Mouse (Mus musculus) liver, embryonic 15.5 days (tissue): ENCODE measurements around the gene Thap3. TPM values are rescaled to one million over a fixed set of nuclear protein-coding genes. Genes with fewer than 3 reads are reported as not detected.
A peak's percentile ranks its signal among the peaks of the same experiment; 100 is the strongest.

Experiments used
- ATAC-seq: fragments of 200-750 bp; cut with Nextera tagmentation; 2 replicates; pipeline ENCODE4 v1.8.0; 2017; ENCODE audit warnings: moderate number of reproducible peaks, mild to moderate bottlenecking, moderate library complexity; ENCODE audit not compliant: insufficient read depth
- H3K27ac ChIP-seq: fragments of 300-500 bp; sonication (generic); replicated peaks from 2 replicates; pipeline ENCODE4 v1.5.1; 2015; ENCODE audit warnings: mild to moderate bottlenecking, inconsistent platforms
- H3K27me3 ChIP-seq: fragments of 300-500 bp; sonication (generic); 2 replicates; pipeline ENCODE4 v1.6.1; 2015; ENCODE audit warnings: mild to moderate bottlenecking, inconsistent platforms
- H3K36me3 ChIP-seq: fragments of 300-500 bp; sonication (generic); replicated peaks from 2 replicates; pipeline ENCODE4 v1.6.1; 2015; ENCODE audit warnings: moderate library complexity, mild to moderate bottlenecking, inconsistent platforms
- H3K4me1 ChIP-seq: fragments of 300-500 bp; sonication (generic); replicated peaks from 2 replicates; pipeline ENCODE4 v1.6.1; 2015; ENCODE audit warnings: inconsistent platforms
- H3K4me2 ChIP-seq: fragments of 300-500 bp; sonication (generic); 2 replicates; pipeline ENCODE4 v1.6.1; 2015; ENCODE audit warnings: moderate library complexity, mild to moderate bottlenecking, inconsistent platforms
- H3K4me3 ChIP-seq: fragments of 300-500 bp; sonication (generic); replicated peaks from 2 replicates; pipeline ENCODE4 v1.5.1; 2015; ENCODE audit warnings: mild to moderate bottlenecking, inconsistent platforms
- H3K9ac ChIP-seq: fragments of 300-500 bp; sonication (generic); 2 replicates; pipeline ENCODE4 v1.6.1; 2015; ENCODE audit warnings: moderate library complexity, mild to moderate bottlenecking, inconsistent platforms
- H3K9me3 ChIP-seq: fragments of 300-500 bp; sonication (generic); replicated peaks from 2 replicates; pipeline ENCODE4 v1.6.1; 2016; ENCODE audit warnings: inconsistent platforms
- WGBS: fragments of 180-500 bp; shearing (Covaris S2); methylation state at CpG from one replicate; pipeline ENCODE4 v1.1.7; 2015; ENCODE audit warnings: mixed read lengths; ENCODE audit not compliant: insufficient replicate concordance; 5-methylcytosine and 5-hydroxymethylcytosine counted together
- polyA plus RNA-seq: library from polyadenylated mRNA; unstranded; fragments of >200 nt; fragmentation: Nextera tagmentation; extraction: Ambion mirVana; gene quantifications from 2 replicates; pipeline ENCODE4 v1.2.1, GENCODE M21; 2015

Thap3 gene
- polyA plus RNA-seq, 1 experiment from 2014 or later, result 6.4 TPM

- WGBS, result 80% methylated on average over 8 of the region's 8 CpGs
- no peaks in the 10 kb centered on the region for H3K9me3 ChIP-seq
- H3K4me1 ChIP-seq, result peaks cover 40% of the 10 kb centered on the region
- H3K4me3 ChIP-seq, result no peak overlapping the region
- H3K4me2 ChIP-seq, result no peak overlapping the region
- H3K27ac ChIP-seq, result no peak overlapping the region
- no peak for ATAC-seq
- no peak overlapping the region for H3K9ac ChIP-seq
- H3K36me3 ChIP-seq, result peaks cover 52% of the 10 kb centered on the region
- H3K27me3 ChIP-seq, result no peaks in the 10 kb centered on the region
Measured at GRCm38 (mm10) chr4:152022506-152022905, 33.7 kb upstream of the Thap3 start.

GRCm38 (mm10) chr4:152021568-152022097 is 32.8 kb upstream of the Thap3 start:
- peaks cover 53% of the 10 kb centered on the region for H3K36me3 ChIP-seq
- WGBS, result 72% methylated on average over 12 of the region's 12 CpGs

GRCm38 (mm10) chr4:152020024-152020423 is 31.2 kb upstream of the Thap3 start:
- Histone ChIP-seq H3K27me3 (no peaks in the 10 kb centered on the region), H3K4me3 (no peak overlapping the region), H3K36me3 (peaks cover 64% of the 10 kb centered on the region), H3K4me1 (peaks cover 19% of the 10 kb centered on the region), H3K9me3 (no peaks in the 10 kb centered on the region), H3K4me2 (no peak overlapping the region), H3K9ac (no peak overlapping the region), H3K27ac (no peak overlapping the region)
- no peak for ATAC-seq
- WGBS, result 84% methylated on average over 21 of the region's 21 CpGs

More at GRCm38 (mm10) chr4:152021568-152022097, 32.8 kb upstream of the Thap3 start:
- no peak overlapping the region for H3K27ac ChIP-seq
- ATAC-seq, result no peak
- H3K4me2 ChIP-seq, result no peak overlapping the region
- H3K27me3 ChIP-seq, result no peaks in the 10 kb centered on the region
- H3K4me3 ChIP-seq, result no peak overlapping the region
- H3K9ac ChIP-seq, result no peak overlapping the region
- no peaks in the 10 kb centered on the region for H3K9me3 ChIP-seq
- peaks cover 35% of the 10 kb centered on the region for H3K4me1 ChIP-seq

- Histone ChIP-seq H3K36me3 (peaks cover 74% of the 10 kb centered on the region), H3K27ac (no peak overlapping the region), H3K4me1 (0 out of 2 replicates have a peak, but pooled peaks cover 9% of the 10 kb centered on the region), H3K4me3 (no peak overlapping the region), H3K9me3 (no peaks in the 10 kb centered on the region), H3K9ac (no peak overlapping the region), H3K27me3 (no peaks in the 10 kb centered on the region), H3K4me2 (no peak overlapping the region)
- no peak for ATAC-seq
- WGBS, result 68% methylated on average over 6 of the region's 6 CpGs
Measured at GRCm38 (mm10) chr4:152019073-152019472, 30.3 kb upstream of the Thap3 start.

- H3K4me1 ChIP-seq, result peaks cover 54% of the 10 kb centered on the region
Measured at GRCm38 (mm10) chr4:152013036-152013813, 24.4 kb upstream of the Thap3 start.

GRCm38 (mm10) chr4:152012109-152012508 is 23.3 kb upstream of the Thap3 start:
- no peak for ATAC-seq
- no peaks in the 10 kb centered on the region for H3K9me3 ChIP-seq
- peaks cover 65% of the 10 kb centered on the region for H3K4me1 ChIP-seq
- H3K36me3 ChIP-seq, result peaks cover 41% of the 10 kb centered on the region
- WGBS, result 93% methylated on average over 16 of the region's 16 CpGs
- H3K27ac ChIP-seq, result 0 out of 2 replicates have a peak overlapping the region, but pooled peaks have one; percentile 3
- H3K4me2 ChIP-seq, result no peak overlapping the region
- H3K27me3 ChIP-seq, result peaks cover 17% of the 10 kb centered on the region
- H3K4me3 ChIP-seq, result no peak overlapping the region
- H3K9ac ChIP-seq, result no peak overlapping the region

More at GRCm38 (mm10) chr4:152013036-152013813, 24.4 kb upstream of the Thap3 start:
- Histone ChIP-seq H3K9ac (no peak overlapping the region), H3K4me3 (no peak overlapping the region), H3K27me3 (peaks cover 6% of the 10 kb centered on the region), H3K4me2 (no peak overlapping the region), H3K36me3 (peaks cover 41% of the 10 kb centered on the region), H3K27ac (no peak overlapping the region), H3K9me3 (no peaks in the 10 kb centered on the region)
- 72% methylated on average over 12 of the region's 12 CpGs for WGBS
- no peak for ATAC-seq

- Histone ChIP-seq H3K4me1 (peaks cover 70% of the 10 kb centered on the region), H3K36me3 (peaks cover 36% of the 10 kb centered on the region), H3K4me3 (peak overlapping the region; percentile 81), H3K9me3 (no peaks in the 10 kb centered on the region), H3K27ac (peak overlapping the region; percentile 86), H3K4me2 (peak overlapping the region; percentile 100), H3K27me3 (peaks cover 25% of the 10 kb centered on the region), H3K9ac (peak overlapping the region; percentile 73)
- 56% methylated on average over 8 of the region's 8 CpGs for WGBS
- ATAC-seq, result peak; percentile 11
Measured at GRCm38 (mm10) chr4:152011171-152011760, 22.5 kb upstream of the Thap3 start.

GRCm38 (mm10) chr4:152010707-152011134 is 21.9 kb upstream of the Thap3 start:
- Histone ChIP-seq H3K27ac (peak overlapping the region; percentile 86), H3K9me3 (no peaks in the 10 kb centered on the region), H3K36me3 (peaks cover 31% of the 10 kb centered on the region), H3K4me1 (peaks cover 70% of the 10 kb centered on the region), H3K4me2 (peak overlapping the region; percentile 100), H3K4me3 (peak overlapping the region; percentile 81), H3K9ac (peak overlapping the region; percentile 73), H3K27me3 (peaks cover 27% of the 10 kb centered on the region)
- WGBS, result 6% methylated on average over 13 of the region's 13 CpGs
- peak; percentile 41 for ATAC-seq

GRCm38 (mm10) chr4:152010091-152010706 is 21.4 kb upstream of the Thap3 start:
- H3K4me3 ChIP-seq, result peak overlapping the region; percentile 81
- H3K27me3 ChIP-seq, result peaks cover 27% of the 10 kb centered on the region
- H3K4me1 ChIP-seq, result peaks cover 70% of the 10 kb centered on the region
- H3K9me3 ChIP-seq, result no peaks in the 10 kb centered on the region
- H3K9ac ChIP-seq, result peak overlapping the region; percentile 73
- peak overlapping the region; percentile 100 for H3K4me2 ChIP-seq
- H3K36me3 ChIP-seq, result peaks cover 26% of the 10 kb centered on the region
- 2% methylated on average over 10 of the region's 10 CpGs for WGBS
- H3K27ac ChIP-seq, result peak overlapping the region; percentile 86
- ATAC-seq, result peak; percentile 65

GRCm38 (mm10) chr4:152009076-152010051 is 20.6 kb upstream of the Thap3 start:
- under 1% methylated on average over 115 of the region's 115 CpGs for WGBS
- H3K4me3 ChIP-seq, result peak overlapping the region; percentile 81
- peak overlapping the region; percentile 100 for H3K4me2 ChIP-seq
- H3K4me1 ChIP-seq, result peaks cover 70% of the 10 kb centered on the region
- H3K27ac ChIP-seq, result peak overlapping the region; percentile 86
- H3K9me3 ChIP-seq, result no peaks in the 10 kb centered on the region
- H3K36me3 ChIP-seq, result peaks cover 17% of the 10 kb centered on the region
- peaks cover 27% of the 10 kb centered on the region for H3K27me3 ChIP-seq
- H3K9ac ChIP-seq, result peak overlapping the region; percentile 73
- peak; percentile 47 for ATAC-seq
